Mouse (Mus musculus) kidney, adult 18-20 months (tissue): ENCODE measurements around the gene Foxf2.
A peak's percentile ranks its signal among the peaks of the same experiment; 100 is the strongest.

ENCODE experiments used
- DNase-seq: peaks from one replicate; pipeline ENCODE4 v3.0.0; 2021

Gene Foxf2

GRCm38 (mm10) chr13:31625333-31626101 is at the start of gene Foxf2:
TSS of gene Foxf2 (plus strand) at chr13:31625816.
- DNase-seq, result no peak

DNA sequence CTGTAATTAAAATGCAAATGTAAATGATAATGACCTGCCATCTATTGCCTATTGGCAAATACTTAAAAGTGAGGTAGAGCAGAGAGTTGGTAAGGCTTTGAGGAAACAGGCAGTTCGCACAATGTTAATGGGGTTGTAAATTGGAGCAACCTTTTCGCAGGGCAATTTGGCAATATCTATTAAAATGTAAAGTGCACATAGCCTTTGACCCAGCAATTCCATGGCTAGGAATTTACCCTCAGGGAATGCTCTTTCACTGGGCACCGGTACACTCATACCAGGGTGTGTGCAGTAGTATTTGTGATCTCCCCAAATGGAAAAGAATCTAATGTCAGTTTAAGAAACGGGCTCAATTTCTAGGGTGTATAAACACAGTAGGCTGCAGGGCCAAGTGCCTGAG is 48.9 kb upstream of the Foxf2 start:
- no peak for DNase-seq

DNA sequence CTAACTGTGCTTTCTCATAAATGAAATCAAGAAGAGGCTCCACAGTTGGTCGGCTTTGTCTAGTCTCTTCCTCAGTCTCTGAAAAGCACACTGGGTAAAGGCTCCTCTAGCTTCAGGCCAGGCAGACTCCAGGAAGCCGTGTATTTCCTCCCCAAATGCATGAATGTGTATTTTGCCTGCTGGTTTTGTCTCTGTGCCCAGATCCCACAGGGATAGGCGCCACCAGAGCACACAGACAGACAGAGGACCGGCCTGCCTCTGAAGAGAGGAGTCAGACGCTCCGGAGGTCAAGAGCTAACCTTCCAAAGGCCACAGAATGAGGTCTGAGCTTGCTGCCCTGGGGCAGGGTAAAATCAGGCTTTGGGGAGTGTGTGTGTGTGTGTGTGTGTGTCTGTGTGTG is 48.0 kb upstream of the Foxf2 start:
- peak; percentile 36 for DNase-seq

GRCm38 (mm10) chr13:31578389-31578788 is 47.2 kb upstream of the Foxf2 start:
- DNase-seq, result peak; percentile 66

DNA sequence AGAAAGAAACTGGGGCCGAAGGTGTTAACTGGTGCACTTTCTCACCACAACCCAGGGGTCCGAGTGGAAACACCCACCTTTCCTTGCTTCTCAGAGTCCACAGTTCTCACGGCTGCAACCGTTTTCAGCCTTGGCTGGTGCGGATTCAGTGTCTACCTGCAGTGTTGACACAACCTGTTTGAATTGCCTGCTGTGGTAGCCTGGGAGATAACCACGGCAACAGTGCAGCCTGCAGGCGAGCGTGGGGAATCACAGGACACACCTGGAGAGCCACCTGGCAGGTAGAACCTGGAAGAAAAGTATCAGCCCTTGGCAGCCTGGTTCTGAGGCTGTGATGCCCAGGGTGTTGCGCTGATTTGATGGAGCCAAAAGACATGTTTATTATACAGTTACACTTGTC is 45.8 kb upstream of the Foxf2 start:
- peak; percentile 61 for DNase-seq

- no peak for DNase-seq
Measured at GRCm38 (mm10) chr13:31587341-31587740, 38.3 kb upstream of the Foxf2 start.

DNA sequence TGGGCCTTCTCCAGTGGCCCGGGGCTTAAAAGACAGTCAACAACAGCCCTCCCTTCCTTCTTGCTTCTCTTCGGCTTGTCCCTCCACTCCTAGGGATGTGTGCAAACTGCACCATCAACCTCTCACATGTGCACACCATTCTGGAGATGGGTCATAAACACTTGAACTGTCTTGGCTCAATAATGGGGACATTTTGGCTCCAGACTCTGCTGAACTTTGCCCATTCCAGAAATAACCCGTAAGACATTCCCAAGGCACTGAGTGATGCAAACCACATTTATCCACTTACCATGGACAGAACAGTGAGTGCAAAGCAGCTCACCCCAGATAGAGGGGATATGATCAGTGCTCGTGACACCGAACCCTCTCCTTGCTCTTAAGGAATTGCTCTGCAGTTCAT is 26.0 kb upstream of the Foxf2 start:
- DNase-seq, result no peak

GRCm38 (mm10) chr13:31603964-31604363 is 21.7 kb upstream of the Foxf2 start:
- no peak for DNase-seq

- DNase-seq, result no peak
Measured at GRCm38 (mm10) chr13:31614724-31615465, 10.7 kb upstream of the Foxf2 start.

- no peak for DNase-seq
Measured at GRCm38 (mm10) chr13:31615561-31616165, 10.0 kb upstream of the Foxf2 start.

DNA sequence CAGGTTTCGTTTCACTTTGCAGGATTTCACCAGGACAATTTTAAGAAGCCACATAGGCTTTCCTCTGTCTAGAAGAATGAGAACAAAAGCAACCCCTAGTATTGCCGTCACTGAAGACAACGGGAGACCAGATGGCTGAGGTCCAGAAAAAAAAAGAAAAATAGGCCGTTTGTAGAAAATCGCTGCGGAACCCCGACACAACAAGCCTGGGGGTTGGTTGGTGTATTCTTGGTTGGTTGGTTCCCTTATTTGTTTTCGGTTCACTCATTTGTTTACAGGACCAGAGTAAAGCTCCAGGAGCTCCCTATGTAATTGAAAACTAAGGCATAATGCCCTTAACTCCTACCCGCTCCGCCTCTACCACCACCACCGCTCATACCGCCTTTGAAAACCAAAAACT is 7.6 kb upstream of the Foxf2 start:
- no peak for DNase-seq

DNA sequence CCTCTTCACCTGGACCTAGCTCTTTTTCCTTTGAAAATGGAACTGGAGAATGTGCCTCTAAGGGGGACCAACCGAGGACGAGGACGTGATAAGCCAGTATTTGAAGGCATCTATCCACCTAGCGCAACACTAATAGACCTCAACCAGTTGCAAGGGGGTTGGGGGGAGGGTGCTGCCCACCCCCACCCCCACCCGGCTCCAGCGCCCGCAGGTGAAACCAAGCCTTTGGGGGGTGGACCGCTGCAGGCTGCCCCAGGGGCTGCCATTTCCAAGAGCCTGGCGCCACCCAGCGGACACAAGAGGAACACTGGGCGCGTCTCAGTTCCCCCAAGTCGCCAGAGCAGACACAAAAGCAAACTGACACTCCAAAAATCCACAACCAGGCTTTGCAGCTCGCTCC is 7.2 kb upstream of the Foxf2 start:
- peak; percentile 63 for DNase-seq

- DNase-seq, result no peak
Measured at GRCm38 (mm10) chr13:31618919-31619655, 6.5 kb upstream of the Foxf2 start.

- no peak for DNase-seq
Measured at GRCm38 (mm10) chr13:31619826-31620498, 5.7 kb upstream of the Foxf2 start.

GRCm38 (mm10) chr13:31620499-31620847 is 5.1 kb upstream of the Foxf2 start:
- no peak for DNase-seq

DNA sequence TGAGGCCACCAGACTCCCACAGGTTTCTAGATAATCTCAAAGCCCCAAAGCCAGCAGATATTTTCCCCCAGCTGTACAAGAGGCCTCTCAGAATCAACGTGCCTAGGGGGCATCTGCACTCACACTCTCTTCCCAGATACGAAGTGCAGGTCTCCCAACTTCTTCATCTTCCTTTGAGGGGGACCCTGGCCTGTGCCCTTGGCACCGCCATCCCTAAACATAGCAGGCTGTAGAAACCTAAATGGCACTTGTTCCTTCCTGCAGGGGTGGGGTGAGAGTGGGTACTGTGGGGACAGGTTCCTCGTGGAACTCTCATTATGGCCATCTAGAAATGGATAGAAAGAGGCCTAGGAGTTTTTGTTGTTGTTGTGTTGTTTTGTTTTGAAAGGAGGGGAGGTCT is 4.7 kb upstream of the Foxf2 start:
- DNase-seq, result no peak

GRCm38 (mm10) chr13:31621741-31622140 is 3.9 kb upstream of the Foxf2 start:
- no peak for DNase-seq

GRCm38 (mm10) chr13:31622371-31622770 is 3.2 kb upstream of the Foxf2 start:
- no peak for DNase-seq

DNA sequence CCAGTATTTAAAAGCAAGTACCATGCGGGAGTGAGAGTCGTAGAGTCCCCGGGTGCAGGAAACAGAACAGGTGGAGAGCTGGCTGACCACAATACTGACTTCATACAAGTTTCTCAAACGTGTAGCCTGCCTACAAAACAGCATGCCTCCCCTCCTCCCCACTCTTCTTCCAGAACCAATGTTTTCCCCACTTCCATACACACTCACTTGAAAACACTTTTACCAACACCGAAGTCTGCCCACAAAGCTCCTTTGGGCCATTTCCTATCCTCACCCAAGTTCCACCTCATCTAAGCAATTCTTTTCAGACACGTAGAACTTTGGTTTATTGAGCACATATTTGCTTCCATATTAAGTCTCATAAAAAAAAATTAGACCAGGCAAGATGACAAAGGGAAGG is 2.3 kb upstream of the Foxf2 start:
- no peak for DNase-seq

DNA sequence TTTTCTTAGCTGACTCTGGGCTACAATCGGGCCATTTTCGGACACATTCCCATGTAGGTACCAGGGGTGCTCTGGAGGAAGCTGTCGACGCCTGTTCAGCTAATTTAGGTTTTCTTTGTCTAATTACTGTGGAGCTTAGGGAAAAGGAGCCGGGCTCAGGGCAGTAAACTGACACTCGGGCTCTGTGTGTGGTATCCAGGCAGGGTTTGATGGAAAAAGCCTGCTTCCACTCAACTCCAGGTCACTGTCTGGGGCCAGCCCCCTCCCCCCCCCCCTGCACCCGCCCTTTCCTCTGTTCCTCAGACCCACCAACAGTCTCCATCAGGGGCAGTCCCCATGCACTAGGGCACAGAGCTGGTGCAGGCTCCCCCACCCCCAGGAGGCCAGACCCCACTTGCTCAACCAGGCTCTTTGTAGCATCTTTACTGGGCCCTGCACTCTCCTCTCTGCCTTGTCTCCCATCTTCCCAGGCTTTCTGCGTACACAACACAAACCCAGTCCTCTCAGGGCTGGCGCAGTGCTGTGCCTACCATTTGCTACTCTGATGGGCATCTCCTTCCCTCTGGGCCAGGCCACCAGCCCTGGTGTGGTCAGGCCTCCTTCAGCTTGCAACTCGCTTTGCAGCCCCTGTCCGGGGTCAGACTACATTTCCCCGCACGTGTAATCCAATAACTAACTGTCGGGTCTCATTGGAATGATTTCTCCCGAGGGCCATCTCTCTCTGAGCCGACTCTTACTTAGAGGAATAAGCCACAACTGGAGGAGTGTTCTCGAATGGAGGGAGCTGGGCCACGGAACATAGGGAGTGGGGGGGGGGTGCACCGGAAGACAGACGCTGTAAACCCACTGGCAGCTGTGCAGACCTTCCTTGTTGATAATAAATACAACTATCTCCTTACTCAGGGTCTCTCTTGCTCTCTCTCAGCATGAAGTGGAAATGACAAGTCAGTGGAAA is 1.4 kb upstream of the Foxf2 start:
- DNase-seq, result no peak

GRCm38 (mm10) chr13:31624966-31625332 is 667 bp upstream of the Foxf2 start:
- DNase-seq, result no peak
